Mouse (Mus musculus) liver, adult 2 months (tissue): ENCODE data around the gene Csk. TPM values are rescaled to one million over a fixed set of nuclear protein-coding genes. Genes with fewer than 3 reads are reported as not detected.
A peak's percentile ranks its signal among the peaks of the same experiment; 100 is the strongest.

Source experiments
- DNase-seq: peaks from one replicate; pipeline ENCODE4 v3.0.0-alpha.2; 2011; ENCODE audit warnings: low read depth, low spot score; ENCODE audit errors: extremely low read depth
- H3K27ac ChIP-seq: fragments of 200-500 bp; replicated peaks from 2 replicates; pipeline ENCODE4 v1.5.1; 2012; ENCODE audit warnings: low read depth, mild to moderate bottlenecking, control low read depth, inconsistent platforms, low read length; ENCODE audit not compliant: insufficient read depth
- H3K27me3 ChIP-seq: fragments of 200-500 bp; 2 replicates; pipeline ENCODE4 v1.6.1; 2012; ENCODE audit warnings: mild to moderate bottlenecking, moderate library complexity, low read length, inconsistent platforms; ENCODE audit not compliant: control insufficient read depth, insufficient read depth
- H3K36me3 ChIP-seq: fragments of 200-500 bp; 2 replicates; pipeline ENCODE4 v1.6.1; 2012; ENCODE audit warnings: low read length, inconsistent platforms; ENCODE audit not compliant: control insufficient read depth, insufficient read depth
- H3K4me1 ChIP-seq: fragments of 200-500 bp; 2 replicates; pipeline ENCODE4 v1.6.1; 2011; ENCODE audit warnings: low read length; ENCODE audit not compliant: control insufficient read depth, insufficient read depth
- H3K4me3 ChIP-seq: fragments of 200-500 bp; 2 replicates; pipeline ENCODE4 v1.5.1; 2011; ENCODE audit warnings: low read depth, mild to moderate bottlenecking, control low read depth, low read length, moderate library complexity; ENCODE audit not compliant: insufficient read depth
- H3K79me2 ChIP-seq: fragments of 200-500 bp; 2 replicates; pipeline ENCODE4 v1.6.1; 2012; ENCODE audit warnings: inconsistent platforms, mild to moderate bottlenecking, low read length, moderate library complexity; ENCODE audit not compliant: control insufficient read depth, insufficient read depth
- H3K9ac ChIP-seq: fragments of 200-500 bp; 2 replicates; pipeline ENCODE4 v1.6.1; 2012; ENCODE audit warnings: low read depth, mild to moderate bottlenecking, control low read depth, inconsistent platforms, low read length
- CTCF ChIP-seq: fragments of 200-500 bp; IDR thresholded peaks from 2 replicates; pipeline ENCODE4 v1.5.1; 2011; ENCODE audit warnings: low read depth, low read length, control low read depth
- POLR2A ChIP-seq: fragments of 200-500 bp; IDR thresholded peaks from 2 replicates; pipeline ENCODE4 v1.6.1; 2011; ENCODE audit warnings: low read length, control low read depth; ENCODE audit not compliant: insufficient read depth; ENCODE audit errors: extremely low read depth
- WGBS: fragments of 180-500 bp; shearing (Covaris S2); methylation state at CpG from one replicate; pipeline ENCODE4 v1.1.7; 2018; 5-methylcytosine and 5-hydroxymethylcytosine counted together
- polyA plus RNA-seq: library from polyadenylated mRNA; depleted of rRNA; stranded (reverse); fragments of >200 nt; gene quantifications from 2 replicates; pipeline ENCODE4 v1.2.3, GENCODE M21; 2012
- total RNA-seq: library from RNA; depleted of rRNA; stranded (reverse); fragments of >200 nt; gene quantifications from 2 replicates; pipeline ENCODE4 v1.2.3, GENCODE M21; 2014

Csk gene
- total and polyA plus RNA-seq, 2 experiments: 18.3 to 31.4 TPM

- no peak overlapping the region for H3K9ac ChIP-seq
- WGBS: 77% methylated on average over 4 of the region's 4 CpGs
Measured at GRCm38 (mm10) chr9:57614786-57615185, 38.6 kb downstream of the Csk start.

GRCm38 (mm10) chr9:57613975-57614374, 39.5 kb downstream of the Csk start:
- Histone ChIP-seq H3K9ac (no peak overlapping the region), H3K27me3 (no peaks in the 10 kb centered on the region), H3K4me1 (no peaks in the 10 kb centered on the region), H3K4me3 (no peak overlapping the region), H3K36me3 (no peaks in the 10 kb centered on the region), H3K27ac (no peak overlapping the region), H3K79me2 (no peaks in the 10 kb centered on the region)
- no peak for DNase-seq
- 69% methylated on average over 7 of the region's 7 CpGs for WGBS
- TF ChIP-seq POLR2A (no peak), CTCF (no peak)

More at GRCm38 (mm10) chr9:57614786-57615185, 38.6 kb downstream of the Csk start:
- TF ChIP-seq CTCF: no peak
- no peak for TF ChIP-seq POLR2A
- H3K4me3 ChIP-seq: no peak overlapping the region
- H3K36me3 ChIP-seq: no peaks in the 10 kb centered on the region
- H3K79me2 ChIP-seq: no peaks in the 10 kb centered on the region
- no peaks in the 10 kb centered on the region for H3K4me1 ChIP-seq
- H3K27me3 ChIP-seq: no peaks in the 10 kb centered on the region
- no peak overlapping the region for H3K27ac ChIP-seq
- DNase-seq: no peak

GRCm38 (mm10) chr9:57612587-57612986, 40.8 kb downstream of the Csk start:
- TF ChIP-seq CTCF (no peak), POLR2A (no peak)
- Histone ChIP-seq H3K27me3 (no peaks in the 10 kb centered on the region; the same call in 1 of the 2 replicates), H3K79me2 (no peaks in the 10 kb centered on the region), H3K9ac (no peak overlapping the region), H3K27ac (no peak overlapping the region), H3K36me3 (no peaks in the 10 kb centered on the region), H3K4me1 (no peaks in the 10 kb centered on the region), H3K4me3 (no peak overlapping the region)
- 60% methylated on average over 7 of the region's 7 CpGs for WGBS
- no peak for DNase-seq

GRCm38 (mm10) chr9:57610359-57610826, 43.0 kb downstream of the Csk start:
- Histone ChIP-seq H3K27me3 (peaks cover 4% of the 10 kb centered on the region; the same call in 1 of the 2 replicates), H3K27ac (no peak overlapping the region), H3K79me2 (no peaks in the 10 kb centered on the region), H3K9ac (no peak overlapping the region), H3K4me1 (no peaks in the 10 kb centered on the region), H3K36me3 (no peaks in the 10 kb centered on the region), H3K4me3 (no peak overlapping the region)
- DNase-seq: peak; percentile 46
- WGBS: 55% methylated on average over 3 of the region's 3 CpGs
- TF ChIP-seq CTCF: no peak
- no peak for TF ChIP-seq POLR2A

- Histone ChIP-seq H3K36me3 (no peaks in the 10 kb centered on the region), H3K9ac (no peak overlapping the region), H3K79me2 (no peaks in the 10 kb centered on the region), H3K4me3 (no peak overlapping the region), H3K4me1 (no peaks in the 10 kb centered on the region), H3K27me3 (peaks cover 4% of the 10 kb centered on the region; the same call in 1 of the 2 replicates), H3K27ac (no peak overlapping the region)
- DNase-seq: no peak
- 55% methylated on average over 3 of the region's 3 CpGs for WGBS
- TF ChIP-seq CTCF: no peak
Measured at GRCm38 (mm10) chr9:57609803-57610202, 43.6 kb downstream of the Csk start.

GRCm38 (mm10) chr9:57606139-57606851, 47.1 kb downstream of the Csk start, which contains the start of gene Cplx3:
Cplx3 (minus strand) TSS chr9:57606281.
- Histone ChIP-seq H3K27me3 (peaks cover 4% of the 10 kb centered on the region; the same call in 1 of the 2 replicates), H3K79me2 (no peaks in the 10 kb centered on the region), H3K4me1 (no peaks in the 10 kb centered on the region), H3K27ac (no peak within 1 kb of the TSS), H3K4me3 (no peak within 1 kb of the TSS), H3K36me3 (no peaks in the 10 kb centered on the region), H3K9ac (no peak within 1 kb of the TSS)
- WGBS: 14% methylated on average over 24 of the region's 24 CpGs
- no peak for TF ChIP-seq POLR2A
- no peak for DNase-seq
